Mouse (Mus musculus) skeletal muscle tissue, adult 2 months (tissue): ENCODE measurements around the gene Crkl.
"Not testable (repeated sequence)": the region's sequence is repeated elsewhere in the genome, so short reads cannot be mapped to it uniquely, and the experiment has no call there.

Source experiments
- DNase-seq: peaks from one replicate; pipeline ENCODE4 v3.0.0-alpha.2; 2012; ENCODE audit warnings: low read depth, low spot score

The Crkl gene

DNA sequence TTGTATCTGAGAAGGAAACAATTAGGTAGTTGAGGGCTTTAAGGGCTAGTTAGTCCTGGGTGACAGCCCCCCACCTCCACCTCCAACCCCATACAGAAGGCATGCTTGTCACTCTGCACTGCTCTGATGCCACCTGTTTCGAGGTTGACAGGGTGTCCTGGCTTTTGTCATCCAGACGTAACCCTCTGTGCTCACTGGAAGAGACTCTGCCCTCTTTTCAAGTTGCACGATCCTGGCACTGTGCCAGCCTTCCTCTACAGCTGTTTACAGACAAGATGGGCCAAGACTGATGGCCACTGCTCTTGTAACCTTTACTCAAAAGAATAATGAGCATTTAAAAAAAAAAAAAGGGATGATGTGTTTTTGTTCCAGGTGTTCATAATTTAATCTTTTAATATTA lies 34.7 kb downstream of the Crkl start:
- DNase-seq, result peak; percentile 30

DNA sequence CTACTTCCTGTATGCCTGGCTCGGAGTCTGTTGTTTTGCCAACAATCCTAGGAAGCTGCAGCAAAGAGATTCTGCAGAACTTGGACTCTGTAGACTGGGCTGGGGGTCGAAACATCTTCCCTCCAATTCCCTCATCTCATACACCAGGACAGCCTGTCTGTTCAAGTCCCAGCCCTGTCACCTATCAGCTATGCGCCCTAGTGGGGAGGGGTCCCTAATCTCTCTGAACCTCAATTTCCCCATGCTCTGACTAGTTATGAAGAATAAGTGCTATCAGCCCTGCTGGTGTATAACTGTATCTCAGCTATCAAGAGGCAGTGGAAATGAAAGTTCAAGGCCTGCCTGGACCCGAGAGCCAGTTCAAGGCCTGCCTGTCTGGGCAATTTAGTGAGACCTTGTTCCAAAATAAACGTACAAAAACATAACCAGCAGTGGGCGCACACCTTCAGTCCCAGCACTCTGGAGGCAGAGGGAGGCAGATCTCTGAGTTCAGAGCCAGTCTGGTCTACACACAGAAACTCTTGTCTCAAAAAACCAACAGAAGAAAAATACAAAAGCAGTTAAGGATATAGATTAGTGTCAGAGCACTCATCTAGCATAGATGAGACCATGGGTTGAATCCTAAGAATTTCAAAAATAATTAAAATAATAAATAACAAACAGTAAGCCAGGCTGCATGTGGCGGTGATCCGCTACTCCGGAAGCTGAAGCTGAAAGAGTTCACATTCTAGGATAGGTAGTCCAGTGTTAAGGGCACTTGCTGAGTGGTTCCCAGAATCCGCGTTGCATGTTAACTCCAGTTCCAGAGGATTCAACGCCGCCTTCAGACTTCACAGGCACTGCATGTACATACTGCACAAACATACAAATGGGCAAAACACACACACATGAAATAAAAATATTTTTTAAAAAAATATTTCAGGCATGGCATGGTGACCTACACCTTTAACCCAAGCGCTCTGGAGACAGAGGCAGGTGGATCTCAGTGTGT lies 37.0 kb downstream of the Crkl start:
- DNase-seq, result no peak

GRCm38 (mm10) chr16:17489469-17490111 lies 37.8 kb downstream of the Crkl start, which contains the start of gene Aifm3:
TSS of gene Aifm3 (plus strand) at chr16:17489611.
- DNase-seq, result no peak

- DNase-seq, result no peak
Measured at GRCm38 (mm10) chr16:17491154-17491553, 39.4 kb downstream of the Crkl start.

GRCm38 (mm10) chr16:17491896-17492561 lies 40.2 kb downstream of the Crkl start:
- DNase-seq, result no peak

GRCm38 (mm10) chr16:17496499-17497305 lies 44.9 kb downstream of the Crkl start:
- peak; percentile 49 for DNase-seq

- DNase-seq, result no peak
Measured at GRCm38 (mm10) chr16:17499249-17499883, 47.6 kb downstream of the Crkl start.

GRCm38 (mm10) chr16:17502681-17503080 lies 50.9 kb downstream of the Crkl start:
- DNase-seq, result no peak

- no peak for DNase-seq
Measured at GRCm38 (mm10) chr16:17507018-17507552, 55.3 kb downstream of the Crkl start.

GRCm38 (mm10) chr16:17508031-17508430 lies 56.2 kb downstream of the Crkl start:
- not testable (repeated sequence) for DNase-seq

DNA sequence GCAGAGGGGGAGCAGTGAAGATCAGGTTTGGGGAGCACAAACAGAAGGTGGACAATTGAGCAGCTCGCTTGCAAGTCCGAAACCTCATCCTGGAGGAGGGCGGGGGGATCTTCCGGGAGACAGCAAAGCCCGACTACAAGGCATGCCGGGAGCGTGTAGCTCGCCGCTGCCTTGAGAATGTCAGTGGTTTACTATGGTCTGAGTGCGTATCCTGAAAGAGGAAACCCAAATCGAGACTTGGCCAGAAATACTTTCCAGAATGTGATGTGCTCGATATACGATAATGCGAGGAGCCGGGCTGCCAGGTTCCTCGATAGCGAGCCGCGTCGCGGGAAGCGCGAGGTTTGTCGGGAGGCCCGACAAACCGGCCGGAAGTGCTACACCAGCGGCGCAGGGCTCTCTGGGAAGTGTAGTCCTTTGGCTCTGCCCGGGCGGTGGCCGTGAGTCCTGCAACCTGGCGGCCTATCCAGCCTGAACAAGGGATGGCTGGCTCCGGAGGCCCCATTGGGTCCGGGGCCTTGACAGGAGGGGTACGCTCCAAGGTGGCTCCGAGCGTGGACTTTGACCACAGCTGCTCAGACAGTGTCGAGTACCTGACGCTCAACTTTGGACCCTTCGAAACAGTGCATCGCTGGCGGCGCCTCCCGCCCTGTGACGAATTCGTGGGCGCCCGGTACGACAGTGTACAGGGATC lies 56.9 kb downstream of the Crkl start, which contains the start of gene Lztr1:
Lztr1 (plus strand) TSS at position 143 of the 694 bp plus-strand sequence.
- DNase-seq, result peak; percentile 74

DNA sequence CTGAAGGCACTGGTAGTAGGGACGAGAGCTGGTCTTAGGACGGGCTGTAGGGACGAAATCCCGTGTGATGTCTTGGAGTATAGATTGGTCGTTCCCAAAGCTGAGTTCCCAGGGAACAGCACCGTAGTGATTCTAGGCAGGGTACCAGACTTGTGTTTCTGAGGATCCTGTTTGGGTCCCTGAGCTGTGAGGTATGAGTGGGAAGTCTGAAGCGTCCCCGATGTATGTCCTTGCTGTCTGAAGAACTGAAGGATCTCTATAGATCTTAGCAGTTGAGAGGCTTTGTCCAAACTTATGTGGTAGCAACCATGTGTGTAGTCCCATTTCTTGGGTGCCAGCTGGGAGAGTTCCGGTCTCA lies 57.4 kb downstream of the Crkl start:
- no peak for DNase-seq

- DNase-seq, result no peak
Measured at GRCm38 (mm10) chr16:17510143-17510542, 58.4 kb downstream of the Crkl start.

DNA sequence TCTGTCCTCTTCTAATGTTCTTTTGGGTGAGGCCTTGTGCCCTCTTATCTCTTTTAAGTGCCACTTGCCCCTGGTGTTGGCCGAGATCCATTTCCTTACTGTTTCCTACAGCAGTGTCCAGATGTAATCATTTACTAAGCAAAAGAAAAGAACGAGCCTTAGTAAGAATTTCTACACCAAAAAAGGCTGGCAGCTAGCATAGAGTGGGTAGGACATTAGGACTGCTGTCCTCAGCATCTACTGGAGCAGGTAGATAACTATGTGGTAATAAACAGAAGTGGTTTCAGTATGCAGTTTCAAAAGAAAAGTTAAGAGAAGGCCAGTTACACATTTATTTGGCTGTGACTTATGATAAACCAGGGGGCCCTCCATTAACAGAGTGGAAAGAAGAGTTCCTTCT lies 58.9 kb downstream of the Crkl start:
- no peak for DNase-seq

DNA sequence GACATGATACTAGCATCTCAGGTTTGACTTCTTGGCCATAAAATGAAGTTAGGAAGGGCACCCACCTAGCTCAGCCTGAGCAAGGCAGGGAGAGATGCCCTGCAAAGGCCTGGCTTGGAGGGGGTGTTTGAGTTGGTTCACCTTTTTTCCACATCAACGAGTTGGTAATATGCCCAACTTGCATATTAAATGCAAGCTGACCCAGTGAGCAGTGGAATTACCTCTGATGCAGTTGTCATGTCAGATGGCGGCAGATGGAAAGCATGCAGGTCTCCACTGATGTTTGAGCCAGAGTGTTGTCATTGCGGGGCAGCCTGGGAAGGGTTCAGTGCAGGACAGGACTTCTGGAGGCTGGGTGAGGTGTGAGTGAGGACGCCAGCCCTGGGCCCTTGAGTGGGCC lies 59.6 kb downstream of the Crkl start:
- DNase-seq, result no peak

- DNase-seq, result no peak
Measured at GRCm38 (mm10) chr16:17518910-17519309, 67.1 kb downstream of the Crkl start.

DNA sequence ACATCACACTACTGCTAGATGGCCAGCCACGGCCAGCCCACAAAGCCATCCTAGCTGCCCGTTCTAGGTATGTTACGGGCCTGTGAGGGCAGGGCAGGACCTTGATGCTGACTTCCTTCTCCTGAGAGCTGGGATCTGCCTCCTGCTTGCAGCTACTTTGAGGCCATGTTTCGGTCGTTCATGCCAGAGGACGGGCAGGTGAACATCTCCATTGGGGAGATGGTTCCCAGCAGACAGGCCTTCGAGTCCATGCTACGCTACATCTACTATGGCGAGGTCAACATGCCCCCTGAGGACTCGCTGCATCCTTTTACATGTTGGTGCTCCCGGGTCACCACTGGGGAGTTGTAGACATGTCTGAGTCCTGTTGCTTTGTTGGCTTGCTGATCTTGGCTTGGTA lies 72.4 kb downstream of the Crkl start:
- DNase-seq, result no peak

- no peak for DNase-seq
Measured at GRCm38 (mm10) chr16:17525524-17525923, 73.7 kb downstream of the Crkl start.

GRCm38 (mm10) chr16:17526223-17526622 lies 74.4 kb downstream of the Crkl start:
- DNase-seq, result no peak

DNA sequence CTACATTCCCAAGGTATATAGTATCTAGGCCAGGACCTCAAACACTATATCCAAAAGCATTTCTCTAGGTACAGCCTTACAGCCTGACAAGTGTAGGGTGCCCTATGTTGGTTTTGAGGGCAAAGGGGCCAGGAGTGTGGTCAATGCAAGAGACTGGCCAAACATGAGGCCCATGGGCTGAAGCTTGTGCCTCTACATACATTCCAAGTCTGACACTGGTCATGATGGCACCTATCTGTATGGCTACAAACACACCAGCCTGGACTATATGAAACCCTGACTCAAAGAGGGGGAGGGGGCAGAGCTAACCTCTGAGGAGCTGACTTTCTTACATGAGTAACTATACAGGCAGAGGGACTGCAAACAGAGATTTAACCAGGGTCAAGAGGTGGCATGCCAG lies 75.8 kb downstream of the Crkl start:
- DNase-seq, result no peak
